Mouse (Mus musculus): ENCODE data around the gene Odr4. TPM values are rescaled to one million over a fixed set of nuclear protein-coding genes. Genes with fewer than 3 reads are reported as not detected.

Gene Odr4
- polyA plus RNA-seq, 1 experiment from 2014 or later, result 36.3 TPM

DNA sequence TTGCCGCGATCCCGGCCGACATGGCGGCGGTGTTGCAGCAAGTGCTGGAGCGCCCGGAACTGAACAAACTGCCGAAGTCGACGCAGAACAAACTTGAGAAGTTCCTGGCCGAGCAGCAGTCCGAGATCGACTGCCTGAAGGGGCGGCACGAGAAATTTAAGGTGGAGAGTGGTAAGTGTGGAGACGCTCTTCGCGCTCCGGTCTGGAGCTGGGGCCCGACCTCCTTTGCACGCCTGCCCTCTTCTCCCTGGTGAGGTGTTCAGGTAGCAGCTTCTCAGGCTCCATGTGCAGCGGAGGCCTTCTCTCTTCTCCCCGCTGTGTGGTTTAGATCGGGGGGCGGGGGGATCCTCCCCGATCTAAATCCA lies 590 bp upstream of the Odr4 start:
- ATAC-seq (replicated peaks; ENCODE audit: low FRiP score), result peak; percentile 68
- Histone ChIP-seq H3K4me2 (peak overlapping the region; percentile 65), H3K36me3 (peaks cover 40% of the 10 kb centered on the region), H3K27me3 (no peaks in the 10 kb centered on the region), H3K4me1 (peaks cover 7% of the 10 kb centered on the region; the same call in 1 of the 2 replicates), H3K27ac (peak overlapping the region; percentile 91), H3K4me3 (replicated peaks) (peak overlapping the region; percentile 90), H3K9me3 (replicated peaks) (no peaks in the 10 kb centered on the region), H3K9ac (peak overlapping the region; percentile 84)
- under 1% methylated on average over 27 of the region's 27 CpGs for WGBS

DNA sequence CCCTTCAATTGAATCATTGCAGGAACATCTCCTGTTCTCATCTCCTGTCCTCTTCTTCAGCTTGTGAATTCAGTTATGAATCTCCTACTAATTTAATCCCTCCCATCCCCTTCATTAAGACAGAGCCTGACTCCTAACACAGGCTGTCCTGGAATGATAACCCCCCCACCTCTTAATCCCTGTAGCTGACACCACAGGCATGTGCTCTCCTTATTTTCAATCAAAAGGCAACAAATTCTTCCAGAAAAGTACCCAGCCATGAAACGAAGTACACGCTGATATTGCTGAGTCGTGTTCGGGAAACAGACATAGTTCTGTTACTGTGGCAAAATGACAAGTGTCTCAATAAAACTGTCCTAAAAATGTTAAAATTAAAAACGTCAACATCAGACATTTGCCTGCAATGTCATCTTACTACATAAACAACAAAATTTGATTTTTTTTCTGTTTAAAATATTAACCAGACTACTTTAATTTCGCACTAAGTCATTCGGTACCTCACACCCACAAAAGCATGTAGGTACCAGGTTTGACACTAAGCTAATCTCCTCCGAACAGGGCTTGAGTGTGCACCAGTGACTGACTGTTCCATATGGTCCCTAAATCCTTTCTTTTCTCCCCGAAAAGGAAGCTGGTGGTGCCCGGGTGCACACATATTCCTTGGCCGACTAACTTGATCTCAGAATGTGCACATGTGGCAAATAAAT lies 796 bp downstream of the Odr4 start:
- Histone ChIP-seq H3K4me2 (peak overlapping the region; percentile 65), H3K4me3 (replicated peaks) (peak overlapping the region; percentile 90), H3K27me3 (no peaks in the 10 kb centered on the region), H3K9me3 (replicated peaks) (no peaks in the 10 kb centered on the region), H3K9ac (peak overlapping the region; percentile 75), H3K36me3 (peaks cover 44% of the 10 kb centered on the region), H3K4me1 (peaks cover 7% of the 10 kb centered on the region; the same call in 1 of the 2 replicates), H3K27ac (peak overlapping the region; percentile 91)
- 21% methylated on average over 11 of the region's 11 CpGs for WGBS
- ATAC-seq (replicated peaks; ENCODE audit: low FRiP score), result peak; percentile 22

DNA sequence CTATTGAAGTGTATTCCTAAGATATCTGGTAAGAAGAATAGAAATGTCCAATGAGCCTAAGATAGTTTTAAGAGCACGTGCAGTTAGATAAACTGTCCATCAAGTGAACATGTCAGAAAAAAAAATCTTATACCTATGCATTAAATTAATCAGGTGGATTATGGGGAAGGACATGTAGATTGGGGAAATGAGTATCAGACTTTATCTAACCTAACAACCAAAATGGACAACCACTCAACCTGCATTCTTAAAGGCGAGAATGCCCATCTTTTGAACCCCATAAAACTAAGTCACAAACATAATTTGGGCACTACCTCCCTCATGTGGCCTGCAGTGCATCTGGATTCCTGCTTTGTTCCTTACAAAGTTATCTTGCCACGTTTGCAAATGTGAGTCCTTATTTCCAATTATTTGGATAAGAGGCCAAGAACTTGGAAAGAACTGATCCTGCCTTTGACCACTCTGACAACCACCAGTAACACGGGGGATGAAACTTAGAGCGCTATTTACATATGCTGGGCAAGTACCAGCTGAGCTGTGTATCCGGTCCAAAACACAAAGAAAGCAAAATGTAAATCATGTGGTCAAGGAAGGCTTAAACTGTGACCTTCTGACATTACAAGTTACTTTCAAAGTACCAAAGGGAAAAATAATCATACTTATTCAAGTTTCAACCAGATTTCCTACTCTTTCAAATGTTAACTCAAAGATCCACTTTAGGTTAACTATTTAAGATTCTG lies 3.3 kb downstream of the Odr4 start:
- Histone ChIP-seq H3K27ac (no peak overlapping the region), H3K4me1 (peaks cover 4% of the 10 kb centered on the region; the same call in 1 of the 2 replicates), H3K27me3 (no peaks in the 10 kb centered on the region), H3K9ac (no peak overlapping the region), H3K4me3 (replicated peaks) (no peak overlapping the region), H3K4me2 (no peak overlapping the region), H3K36me3 (peaks cover 44% of the 10 kb centered on the region), H3K9me3 (replicated peaks) (no peaks in the 10 kb centered on the region)
- WGBS, result 85% methylated on average over 6 of the region's 6 CpGs
- ATAC-seq (replicated peaks; ENCODE audit: low FRiP score), result no peak

DNA sequence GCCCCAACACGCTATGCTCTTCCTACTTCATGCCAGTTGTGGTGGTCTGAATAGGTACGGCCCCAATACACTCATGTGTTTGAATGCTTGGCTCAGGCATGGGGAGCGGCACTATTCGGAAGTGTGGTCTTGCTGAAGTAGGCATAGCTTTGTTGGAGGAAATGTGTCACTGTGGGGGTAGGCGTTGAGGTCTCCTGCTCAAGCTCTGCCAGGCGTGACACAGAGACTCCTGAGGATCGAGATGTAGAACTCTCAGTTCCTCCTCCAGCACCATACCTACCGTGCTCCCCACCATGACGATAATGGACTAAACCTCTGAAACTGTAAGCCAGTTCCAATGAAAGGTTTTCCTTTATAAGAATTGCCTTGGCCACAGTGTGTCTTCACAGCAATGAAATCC lies 5.3 kb downstream of the Odr4 start:
- H3K27me3 ChIP-seq, result no peaks in the 10 kb centered on the region
- no peak for ATAC-seq (replicated peaks; ENCODE audit: low FRiP score)
- 93% methylated on average over 9 of the region's 9 CpGs for WGBS
- peaks cover 56% of the 10 kb centered on the region for H3K36me3 ChIP-seq
- no peak overlapping the region for H3K27ac ChIP-seq
- no peak overlapping the region for H3K9ac ChIP-seq
- peaks cover 4% of the 10 kb centered on the region; the same call in 1 of the 2 replicates for H3K4me1 ChIP-seq
- H3K4me3 ChIP-seq (replicated peaks), result no peak overlapping the region
- no peak overlapping the region for H3K4me2 ChIP-seq
- no peaks in the 10 kb centered on the region for H3K9me3 ChIP-seq (replicated peaks)

DNA sequence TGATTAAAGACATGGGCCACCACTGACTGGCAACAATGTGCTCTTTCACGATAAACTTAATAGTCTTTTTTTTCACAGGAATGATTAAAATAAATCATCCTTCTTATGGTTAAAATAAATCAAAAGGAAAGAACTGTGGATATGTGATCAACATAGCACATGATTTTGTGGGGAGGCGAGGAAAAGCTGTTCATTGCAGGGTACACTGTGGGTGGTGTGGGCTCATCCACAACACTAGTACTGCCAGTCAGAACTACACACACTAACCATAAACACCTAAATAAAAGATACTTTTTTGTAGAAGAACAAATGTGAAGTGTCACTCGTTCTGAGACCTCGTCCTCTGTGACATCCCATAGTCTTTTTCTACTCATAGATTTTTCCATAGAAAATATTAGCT lies 8.7 kb downstream of the Odr4 start:
- no peaks in the 10 kb centered on the region for H3K4me1 ChIP-seq
- H3K27ac ChIP-seq, result no peak overlapping the region
- peaks cover 59% of the 10 kb centered on the region for H3K36me3 ChIP-seq
- no peak overlapping the region for H3K4me3 ChIP-seq (replicated peaks)
- H3K4me2 ChIP-seq, result no peak overlapping the region
- no peaks in the 10 kb centered on the region for H3K9me3 ChIP-seq (replicated peaks)
- no peaks in the 10 kb centered on the region for H3K27me3 ChIP-seq
- no peak overlapping the region for H3K9ac ChIP-seq
- WGBS, result 87% methylated on average over 4 of the region's 4 CpGs
- no peak for ATAC-seq (replicated peaks; ENCODE audit: low FRiP score)

DNA sequence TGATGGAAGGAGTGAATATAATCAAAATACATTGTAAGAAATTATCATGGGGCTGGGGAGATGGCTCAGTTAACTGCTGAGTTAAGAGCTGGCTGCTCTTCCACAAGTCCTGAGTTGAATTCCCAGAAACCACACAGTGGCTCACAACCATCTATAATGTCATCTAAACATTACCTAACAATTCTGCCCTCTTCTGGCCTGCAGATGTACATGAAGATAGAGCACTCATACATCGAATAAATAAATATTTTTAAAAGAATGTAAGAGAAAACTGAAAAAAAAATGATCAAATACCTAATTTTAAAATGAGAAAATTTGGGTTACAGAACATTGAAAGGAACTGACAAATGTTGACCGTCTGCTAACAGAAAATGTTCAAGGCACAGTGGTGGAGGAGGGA lies 18.6 kb downstream of the Odr4 start:
- no peak overlapping the region for H3K9ac ChIP-seq
- no peaks in the 10 kb centered on the region for H3K9me3 ChIP-seq (replicated peaks)
- H3K4me3 ChIP-seq (replicated peaks), result no peak overlapping the region
- no peak overlapping the region for H3K27ac ChIP-seq
- H3K36me3 ChIP-seq, result peaks cover 36% of the 10 kb centered on the region
- no peak for ATAC-seq (replicated peaks; ENCODE audit: low FRiP score)
- no peaks in the 10 kb centered on the region for H3K4me1 ChIP-seq
- no peak overlapping the region for H3K4me2 ChIP-seq
- 79% methylated on average over 2 of the region's 2 CpGs for WGBS
- no peaks in the 10 kb centered on the region for H3K27me3 ChIP-seq

DNA sequence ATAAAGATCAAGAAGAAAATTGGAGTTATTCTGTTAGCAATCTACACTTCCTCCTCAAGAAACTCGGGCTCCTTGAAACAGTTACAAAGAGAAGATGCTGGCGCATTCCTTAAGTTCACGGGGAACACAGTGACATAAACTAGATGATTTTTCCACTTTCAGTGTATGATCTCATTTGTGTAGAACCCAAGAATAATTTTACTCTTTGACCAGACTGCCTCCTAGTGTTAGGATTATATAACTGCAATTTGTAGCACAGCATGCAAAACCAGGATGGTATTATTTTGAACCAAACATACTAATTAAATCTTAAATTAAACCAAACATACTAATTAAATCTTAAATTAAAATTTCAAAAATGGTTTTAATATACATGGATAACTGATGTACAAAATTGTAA lies 20.0 kb downstream of the Odr4 start:
- Histone ChIP-seq H3K27me3 (no peaks in the 10 kb centered on the region), H3K4me3 (replicated peaks) (no peak overlapping the region), H3K36me3 (peaks cover 36% of the 10 kb centered on the region), H3K4me1 (no peaks in the 10 kb centered on the region), H3K27ac (no peak overlapping the region), H3K9me3 (replicated peaks) (no peaks in the 10 kb centered on the region), H3K9ac (no peak overlapping the region), H3K4me2 (no peak overlapping the region)
- no peak for ATAC-seq (replicated peaks; ENCODE audit: low FRiP score)
- WGBS, result 85% methylated on average over 3 of the region's 3 CpGs

DNA sequence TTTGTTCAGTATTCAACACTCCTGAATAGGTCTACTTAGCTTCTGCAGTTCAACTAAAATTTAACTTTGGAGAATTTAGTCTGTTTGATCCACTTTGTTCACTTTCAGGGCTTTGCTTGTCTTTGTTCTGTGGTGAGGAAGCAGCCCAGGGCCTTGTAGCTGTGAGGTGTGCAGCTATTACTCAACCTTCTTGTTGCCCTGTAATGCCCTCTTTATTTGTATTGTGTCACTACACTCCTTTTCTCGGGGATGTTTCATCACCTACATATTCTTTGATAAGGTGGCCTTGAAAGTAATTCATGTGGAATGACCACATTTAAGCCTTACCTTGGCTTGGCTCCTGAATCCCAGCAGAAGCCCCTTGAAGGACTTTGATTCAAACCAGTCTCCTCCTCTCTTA lies 32.0 kb downstream of the Odr4 start:
- Histone ChIP-seq H3K27ac (no peak overlapping the region), H3K9me3 (replicated peaks) (no peaks in the 10 kb centered on the region; the same call in 1 of the 2 replicates), H3K4me2 (no peak overlapping the region), H3K4me3 (replicated peaks) (no peak overlapping the region), H3K4me1 (no peaks in the 10 kb centered on the region), H3K36me3 (peaks cover 39% of the 10 kb centered on the region), H3K27me3 (no peaks in the 10 kb centered on the region), H3K9ac (no peak overlapping the region)
- ATAC-seq (replicated peaks; ENCODE audit: low FRiP score), result no peak
- WGBS, result 87% methylated on average over 1 of the region's 1 CpGs

DNA sequence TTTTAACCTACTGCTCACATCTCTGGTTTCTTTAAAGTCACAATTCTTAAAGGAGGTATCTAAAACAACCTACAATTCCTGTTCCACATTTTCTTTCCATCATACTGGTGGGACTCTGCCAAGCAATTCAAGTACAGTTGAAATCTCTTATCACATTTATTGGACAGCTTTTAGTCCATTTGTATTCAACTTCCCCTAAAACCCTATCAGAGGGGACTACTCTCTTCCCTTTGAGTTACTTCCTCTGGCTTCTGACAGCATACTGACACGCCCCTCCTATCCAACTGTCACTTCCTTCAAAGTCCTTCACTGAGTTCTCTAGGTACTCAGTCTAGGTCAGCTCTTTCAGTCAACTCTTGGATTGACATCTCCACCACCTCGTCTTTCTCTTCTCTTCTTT lies 57.8 kb downstream of the Odr4 start:
- H3K4me1 ChIP-seq, result no peaks in the 10 kb centered on the region
- no peak overlapping the region for H3K4me3 ChIP-seq (replicated peaks)
- no peak for ATAC-seq (replicated peaks; ENCODE audit: low FRiP score)
- H3K27me3 ChIP-seq, result no peaks in the 10 kb centered on the region
- no peak overlapping the region for H3K4me2 ChIP-seq
- H3K9me3 ChIP-seq (replicated peaks), result no peaks in the 10 kb centered on the region
- H3K27ac ChIP-seq, result no peak overlapping the region
- no peak overlapping the region for H3K9ac ChIP-seq
- 68% methylated on average over 2 of the region's 2 CpGs for WGBS
- H3K36me3 ChIP-seq, result no peaks in the 10 kb centered on the region

DNA sequence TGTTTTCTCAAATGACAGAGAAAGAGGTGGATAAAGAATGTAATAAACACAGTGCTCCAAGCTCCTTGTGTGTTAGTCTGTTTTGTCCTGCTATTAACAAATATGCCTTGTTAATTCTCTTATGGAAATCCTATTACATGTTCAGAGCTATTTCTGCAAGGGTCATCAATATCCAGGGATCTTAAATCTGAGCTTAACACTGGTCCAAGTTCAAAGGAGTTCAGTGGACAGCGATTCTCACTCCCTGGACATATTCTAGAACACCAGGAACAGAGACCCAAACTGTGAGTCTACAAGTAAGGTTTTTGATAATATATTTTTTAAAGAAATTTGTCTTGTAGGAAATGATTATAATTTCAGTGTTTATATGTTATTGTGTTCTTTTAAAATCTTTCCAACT lies 73.7 kb downstream of the Odr4 start, which contains the start of gene Pdc:
TSS of gene Pdc (plus strand) at position 213 of the 400 bp plus-strand sequence.
- Histone ChIP-seq H3K9me3 (replicated peaks) (no peaks in the 10 kb centered on the region), H3K27ac (no peak within 1 kb of the TSS), H3K9ac (no peak within 1 kb of the TSS), H3K36me3 (no peaks in the 10 kb centered on the region), H3K4me2 (no peak within 1 kb of the TSS), H3K4me1 (no peaks in the 10 kb centered on the region), H3K4me3 (replicated peaks) (no peak within 1 kb of the TSS), H3K27me3 (no peaks in the 10 kb centered on the region)
- 81% methylated on average over 1 of the region's 1 CpGs for WGBS
- ATAC-seq (replicated peaks; ENCODE audit: low FRiP score), result no peak
